Mouse (Mus musculus): ENCODE results near the gene Cacna1i. TPM values are rescaled to one million over a fixed set of nuclear protein-coding genes. Genes with fewer than 3 reads are reported as not detected.

Cacna1i gene
- polyA plus RNA-seq (2012; fragmentation: generic; extraction: Trizol), result under 1 TPM in 1 of 2 experiments, not detected in 1; under 0.01 TPM

GRCm38 (mm10) chr15:80286851-80287415 lies at the start of gene Cacna1i:
TSS of gene Cacna1i (plus strand) at chr15:80287238.

DNA sequence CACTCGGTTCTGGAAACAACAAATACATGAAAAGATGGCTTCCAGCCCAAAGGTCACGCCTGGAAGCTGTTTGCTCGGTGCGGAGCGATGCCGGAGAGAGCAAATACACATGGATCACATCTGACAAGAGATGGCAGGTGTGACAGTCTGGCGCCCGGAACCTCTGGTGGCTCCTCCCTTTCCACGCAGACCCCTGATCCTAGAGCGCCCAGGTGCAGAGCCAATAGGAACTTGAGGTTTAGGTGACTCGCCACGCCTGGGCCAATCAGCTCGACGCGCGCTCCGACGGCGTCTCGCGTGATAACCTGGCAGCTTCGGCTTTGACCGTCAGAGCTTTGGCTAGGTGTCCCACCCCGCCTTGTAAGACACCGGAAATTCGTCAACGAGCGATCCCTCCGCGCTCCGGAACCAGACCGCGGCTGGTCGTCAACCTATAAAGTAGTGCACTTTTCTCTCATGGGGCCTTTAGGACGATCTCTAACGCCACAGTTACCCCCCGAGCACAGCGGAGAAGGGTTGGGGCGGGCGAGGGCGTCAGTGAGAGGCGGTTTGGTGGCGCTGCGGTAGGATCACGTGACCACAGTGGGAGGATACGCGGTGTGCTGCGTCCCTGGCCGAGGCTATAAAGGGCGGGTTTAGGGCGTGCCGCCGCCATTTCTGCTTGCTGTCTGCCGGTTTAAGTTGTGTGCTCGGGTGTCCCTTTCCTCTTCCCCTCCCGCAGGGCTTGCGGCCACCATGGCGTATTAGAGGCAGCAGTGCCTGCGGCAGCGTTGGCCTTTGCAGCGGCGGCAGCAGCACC lies 32.0 kb upstream of the Cacna1i start, which contains the start of gene Atf4:
Gene Atf4 (plus strand): TSS at position 338 of the 799 bp plus-strand sequence.

DNA sequence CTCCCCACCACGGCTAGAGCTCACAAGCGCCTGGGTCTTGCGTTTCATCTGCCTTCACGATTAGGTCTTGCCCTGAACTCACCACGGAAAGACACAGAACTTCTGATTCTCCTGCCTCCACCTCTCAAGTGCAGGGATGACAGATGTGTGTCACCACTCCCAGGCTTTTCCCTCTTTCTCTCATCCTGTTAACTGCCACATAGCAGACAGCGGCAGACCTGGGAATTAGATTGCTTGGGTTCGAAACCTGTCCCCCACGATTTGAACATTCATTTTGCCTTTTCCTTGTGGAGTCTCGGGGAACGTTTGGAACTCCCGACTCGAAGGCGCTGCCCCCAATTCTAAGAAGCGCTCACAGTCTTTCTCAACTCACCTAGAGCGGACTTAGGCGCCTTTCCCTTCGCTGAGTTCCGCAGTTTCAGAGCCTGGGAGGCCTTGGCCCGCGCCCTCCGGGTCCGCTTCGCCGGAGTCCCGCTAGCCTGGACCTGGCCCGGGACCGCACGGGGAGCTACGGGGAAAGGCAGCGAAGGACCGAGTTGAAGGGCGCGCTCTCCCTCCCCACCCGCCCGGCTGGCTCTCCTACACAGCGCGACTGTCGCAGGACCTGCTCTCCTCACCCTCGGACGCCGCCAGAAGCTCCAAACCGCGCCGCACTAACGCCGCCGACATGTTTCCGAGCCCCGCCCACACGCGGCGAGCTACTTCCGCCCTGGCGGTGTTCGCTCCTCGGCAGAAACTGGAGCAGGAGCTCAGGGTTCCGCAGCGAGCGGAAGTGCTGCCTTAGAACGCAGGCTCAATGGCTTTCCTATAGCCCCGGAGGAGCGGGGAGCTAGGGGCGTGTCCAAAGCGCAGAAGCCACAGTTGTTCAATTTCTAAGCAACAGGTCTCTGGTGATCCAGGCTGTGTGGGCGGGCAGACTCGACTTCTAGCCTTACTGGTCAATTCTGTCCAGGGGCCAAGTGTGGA lies 23.1 kb upstream of the Cacna1i start, which contains the start of gene Rps19bp1:
Gene Rps19bp1 (minus strand): TSS at position 706 of the 966 bp plus-strand sequence.

Other genes starting within 250 kb of the Cacna1i start
- gene Syngr1, start 195.9 kb upstream of the Cacna1i start, polyA plus RNA-seq (2012; fragmentation: generic; extraction: Trizol), result 1 to 10 TPM; 2.6 to 3.1 TPM
- 1,000 to 10,000 TPM; 1,331 to 1,929 TPM for gene Rpl3, start 195.4 kb upstream of the Cacna1i start, polyA plus RNA-seq (2012; fragmentation: generic; extraction: Trizol)
- 10 to 100 TPM; 14.0 to 40.8 TPM for gene Tab1, start 154.1 kb upstream of the Cacna1i start, polyA plus RNA-seq (2012; fragmentation: generic; extraction: Trizol)
- 10 to 100 TPM in 1 of 2 experiments, under 1 TPM in 1; 0.87 to 14.9 TPM for gene Mgat3, start 113.5 kb upstream of the Cacna1i start, polyA plus RNA-seq (2012; fragmentation: generic; extraction: Trizol)
- gene Mief1, start 53.2 kb upstream of the Cacna1i start, polyA plus RNA-seq (2012; fragmentation: generic; extraction: Trizol), result 10 to 100 TPM in 1 of 2 experiments, 1 to 10 TPM in 1; 3.2 to 12.6 TPM
- gene AC140267.1, start 51.4 kb upstream of the Cacna1i start, polyA plus RNA-seq (2012; fragmentation: generic; extraction: Trizol), result not detected
- gene Atf4, start 32.1 kb upstream of the Cacna1i start, polyA plus RNA-seq (2012; fragmentation: generic; extraction: Trizol), result 100 to 1,000 TPM in 1 of 2 experiments, 10 to 100 TPM in 1; 57.6 to 171 TPM
- gene Rps19bp1, start 22.9 kb upstream of the Cacna1i start, polyA plus RNA-seq (2012; fragmentation: generic; extraction: Trizol), result 100 to 1,000 TPM in 1 of 2 experiments, 10 to 100 TPM in 1; 99.4 to 175 TPM